Mouse (Mus musculus): ENCODE results near the gene E2f2.

The E2f2 gene

DNA sequence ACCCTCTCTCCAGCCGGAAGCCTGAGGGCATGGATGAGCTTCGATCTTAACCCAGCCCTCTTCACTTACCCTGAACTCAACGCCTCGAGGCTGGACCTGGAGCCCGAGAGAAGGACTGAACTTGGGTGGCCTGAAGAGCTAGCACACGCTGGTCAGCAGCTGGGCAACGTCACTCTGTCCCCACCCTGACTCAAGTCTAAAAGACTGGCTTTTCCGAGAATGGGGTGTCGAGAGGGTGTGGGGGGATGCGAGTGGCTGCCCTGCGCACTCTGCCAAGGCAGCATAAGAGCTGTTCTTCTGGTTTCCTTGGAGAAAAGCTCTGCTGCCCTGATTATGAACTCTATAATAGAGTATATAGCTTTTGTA is 27.3 kb upstream of the E2f2 start:
- no peak for DNase-seq (ENCODE audit: low spot score)

DNA sequence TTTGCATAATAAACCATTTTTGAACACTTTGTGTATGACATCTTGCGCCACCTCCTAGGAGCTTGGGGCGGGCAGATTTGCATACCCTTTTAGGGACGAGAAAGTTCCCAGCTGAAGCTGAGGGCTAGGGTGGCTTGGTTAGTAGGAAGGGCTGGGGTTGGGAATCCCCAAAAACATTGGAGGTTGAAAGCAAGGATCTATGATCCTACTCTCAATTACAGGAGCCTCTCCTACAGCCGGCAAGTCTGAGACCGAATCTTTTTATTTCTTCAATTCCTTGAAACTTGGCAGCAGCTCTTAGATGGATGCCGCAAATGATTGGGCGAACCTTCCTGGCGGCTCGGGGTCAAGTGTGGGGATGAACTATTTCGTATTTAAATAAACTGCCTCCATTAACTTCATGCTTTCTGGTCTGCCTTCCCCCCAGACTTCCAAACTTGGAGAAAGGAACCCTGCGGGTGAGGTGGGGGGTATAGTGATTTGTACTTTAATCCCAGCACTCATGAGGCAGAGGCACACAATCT is 26.8 kb upstream of the E2f2 start:
- DNase-seq (ENCODE audit: low spot score): peak; percentile 39

DNA sequence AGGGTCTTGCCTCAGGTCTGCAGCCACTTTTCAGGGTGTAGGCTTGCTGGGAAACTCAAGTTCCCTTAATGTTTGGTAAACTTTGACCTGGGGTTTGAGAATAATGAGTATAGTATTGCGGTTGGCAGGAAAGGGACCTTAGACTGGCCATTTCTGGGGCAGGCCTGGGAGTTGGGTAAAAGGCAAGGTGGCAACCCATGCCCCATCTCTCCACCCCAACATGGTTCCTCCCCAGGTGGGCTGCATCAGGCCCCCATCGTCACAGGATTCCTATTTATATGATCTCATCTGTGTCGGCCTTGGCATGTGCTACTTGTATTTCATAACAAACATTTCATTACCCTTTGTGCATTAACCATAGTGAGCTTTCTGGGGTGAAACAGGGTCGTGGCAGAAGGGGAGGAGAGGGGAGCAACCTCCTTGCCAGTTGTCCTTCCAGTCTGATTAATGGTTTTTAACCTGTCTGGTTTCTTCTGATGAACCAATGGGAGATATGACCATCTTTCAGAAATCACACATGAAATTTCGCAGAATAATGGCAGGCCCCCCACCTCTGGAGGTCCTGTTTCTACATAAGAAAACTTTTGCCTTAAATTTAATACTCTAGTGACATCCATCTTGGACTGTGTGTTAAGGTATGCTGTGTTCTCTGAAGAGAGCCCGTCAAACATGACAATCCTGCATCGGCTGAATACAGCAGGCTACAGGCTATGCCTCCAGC is 26.0 kb upstream of the E2f2 start:
- DNase-seq (ENCODE audit: low spot score): no peak

DNA sequence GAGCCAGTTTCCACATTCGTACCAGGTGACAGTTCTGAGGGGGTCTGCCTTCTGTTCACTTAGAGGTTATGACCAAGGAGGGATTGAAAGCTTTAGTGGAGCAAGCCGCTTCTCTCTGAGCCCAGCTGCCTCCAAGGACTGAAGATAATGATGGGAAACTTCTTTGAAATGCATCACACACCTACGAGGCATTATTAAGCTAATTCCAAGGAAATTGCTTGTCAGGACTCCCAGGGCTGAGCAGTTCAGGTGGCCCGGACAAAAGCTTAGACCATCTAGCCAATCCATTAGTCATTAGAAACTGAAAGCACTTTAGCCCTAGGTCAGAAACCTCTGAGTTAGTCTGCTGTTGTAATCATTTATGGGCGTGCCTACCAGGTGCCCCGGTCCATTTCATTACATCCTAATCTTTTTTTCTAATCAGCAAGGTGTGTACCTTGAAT is 25.5 kb upstream of the E2f2 start:
- DNase-seq (ENCODE audit: low spot score): peak; percentile 68

DNA sequence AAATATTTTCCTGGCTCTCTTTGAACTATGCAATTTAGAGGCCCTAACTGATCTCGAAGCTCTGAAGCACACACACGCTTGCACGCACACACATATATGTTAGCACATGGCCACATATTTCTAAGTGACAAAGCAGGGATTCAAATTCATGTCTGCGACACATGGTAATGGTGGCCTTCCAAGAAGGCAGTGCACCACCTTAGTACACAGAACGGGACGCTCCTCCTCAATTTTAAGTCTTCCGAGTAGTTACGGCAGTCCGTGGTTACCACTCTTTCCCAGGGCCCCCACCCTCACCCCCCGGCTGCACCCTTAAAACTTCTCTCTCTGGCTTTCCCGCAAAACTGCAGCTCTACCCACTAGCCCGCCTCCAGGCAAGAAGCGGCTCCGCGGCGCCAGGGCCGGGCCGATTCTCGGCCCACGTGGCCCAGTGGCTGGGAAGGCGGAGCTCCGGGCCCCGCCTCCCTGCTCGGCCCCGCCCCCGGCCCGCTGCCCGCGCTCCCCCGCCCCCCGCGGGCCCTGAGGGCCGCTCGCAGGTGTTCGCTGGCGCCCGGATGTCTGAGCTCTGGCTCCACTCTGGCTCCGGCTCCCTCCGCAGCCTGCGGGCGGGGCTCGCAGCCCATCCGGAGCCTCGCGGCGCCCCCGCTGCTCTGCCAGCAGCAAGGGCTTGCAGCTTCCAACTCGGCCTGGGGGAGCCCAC is 24.6 kb upstream of the E2f2 start:
- DNase-seq (ENCODE audit: low spot score): peak; percentile 93

DNA sequence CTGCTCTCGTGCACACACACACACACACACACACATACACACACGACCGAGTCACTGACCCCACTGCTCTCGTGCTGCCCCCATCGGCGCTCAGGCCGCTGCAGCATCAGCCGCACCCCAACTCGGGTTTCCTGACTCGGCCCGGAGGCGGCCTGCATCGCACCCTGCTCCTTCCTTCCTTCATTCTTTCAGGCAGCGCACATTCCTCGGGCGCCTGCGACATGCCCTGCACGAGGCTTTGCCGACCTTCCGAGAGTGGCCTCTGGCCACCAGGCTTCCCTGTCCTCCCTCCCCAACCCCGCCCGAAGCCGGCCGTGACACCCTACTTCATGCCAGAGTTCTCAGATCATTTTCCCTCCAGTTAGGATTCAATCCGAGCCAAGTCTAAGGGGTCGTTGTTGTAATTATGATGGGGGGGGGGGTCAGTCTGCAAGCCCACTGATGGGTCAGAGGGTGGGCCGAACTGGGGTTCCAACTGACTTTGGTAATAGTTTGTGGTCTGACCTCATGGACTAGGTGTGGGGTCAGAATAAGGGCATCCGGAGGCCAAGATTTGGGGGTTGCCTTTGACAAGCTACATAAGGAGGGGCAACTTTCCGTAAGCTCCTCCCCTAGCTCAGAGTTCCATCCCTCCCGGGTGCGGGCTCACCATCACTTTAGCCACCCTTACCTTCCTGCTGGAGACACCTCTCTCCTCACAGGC is 23.7 kb upstream of the E2f2 start:
- DNase-seq (ENCODE audit: low spot score): peak; percentile 74

DNA sequence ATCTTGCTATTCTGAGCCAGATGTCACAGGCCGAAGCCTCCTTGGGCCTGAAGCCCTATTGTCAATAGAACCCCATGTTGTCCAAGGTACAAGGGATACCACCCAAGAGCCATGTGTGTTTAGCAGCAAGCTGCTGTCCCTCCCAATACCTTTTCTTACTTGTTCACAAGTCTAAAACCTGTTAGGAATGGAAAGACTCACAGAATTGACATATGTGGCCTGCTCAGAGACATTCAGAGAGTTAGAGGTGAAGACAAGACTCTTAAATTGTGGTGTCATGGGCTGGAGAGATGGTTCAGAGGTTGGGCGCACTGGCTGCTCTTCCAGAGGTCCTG is 23.2 kb upstream of the E2f2 start:
- no peak for DNase-seq (ENCODE audit: low spot score)

DNA sequence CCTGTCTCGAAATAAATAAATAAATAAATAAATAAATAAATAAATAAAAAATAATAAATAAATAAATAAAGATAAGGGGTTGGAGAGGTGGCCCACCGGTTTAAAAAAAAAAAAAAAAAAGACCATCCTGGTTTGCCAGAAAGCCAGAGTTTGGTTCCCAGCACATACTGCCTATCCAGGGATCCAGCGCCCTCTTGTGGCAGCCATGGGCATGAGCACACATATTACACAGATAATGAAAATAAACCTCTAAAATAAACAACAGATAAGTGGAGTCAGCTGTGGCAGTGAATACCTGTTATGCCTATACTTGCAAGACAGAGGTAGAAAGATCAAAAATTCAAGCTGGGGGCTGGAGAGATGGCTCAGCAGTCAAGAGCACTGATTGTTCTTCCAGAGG is 22.5 kb upstream of the E2f2 start:
- peak; percentile 80 for DNase-seq (ENCODE audit: low spot score)

DNA sequence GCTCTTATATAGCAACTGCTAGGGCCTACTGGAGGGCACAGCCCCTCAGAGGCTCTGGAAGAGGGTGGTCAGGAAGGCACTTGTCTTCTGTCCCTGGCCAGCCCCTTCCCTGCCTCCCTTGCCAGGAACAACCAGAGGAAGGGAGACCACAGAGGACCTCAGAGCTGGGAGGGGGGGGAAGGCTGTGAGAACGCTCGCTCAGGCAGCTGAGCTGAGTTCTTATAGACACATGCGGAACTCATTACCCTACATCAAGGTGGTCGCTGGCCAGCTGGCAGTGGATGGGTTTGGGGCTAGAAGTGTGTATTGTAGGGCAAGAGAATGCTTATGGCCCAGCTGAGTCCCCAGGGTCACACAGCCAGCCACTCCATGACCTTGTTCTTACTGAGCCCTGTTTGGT is 21.6 kb upstream of the E2f2 start:
- peak; percentile 77 for DNase-seq (ENCODE audit: low spot score)

DNA sequence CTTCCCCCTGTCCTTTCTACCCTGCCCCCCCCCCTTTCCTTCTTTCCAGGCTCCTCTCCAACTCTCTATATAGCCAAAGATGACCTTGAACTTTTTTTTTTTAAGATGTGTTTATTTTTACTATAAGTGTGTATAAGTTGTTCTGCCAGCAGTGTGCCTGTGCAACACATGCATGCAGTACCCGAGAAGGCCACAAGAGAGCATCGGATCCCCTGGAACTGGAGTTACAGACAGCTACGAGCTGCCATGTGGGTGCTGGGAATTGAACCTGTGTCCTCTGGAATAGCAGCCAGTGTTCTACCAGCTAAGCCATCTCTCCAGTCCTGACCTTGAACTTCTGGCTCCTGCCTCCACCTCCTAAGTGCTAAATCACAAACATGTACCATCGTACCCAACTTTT is 19.4 kb upstream of the E2f2 start:
- DNase-seq (ENCODE audit: low spot score): no peak

DNA sequence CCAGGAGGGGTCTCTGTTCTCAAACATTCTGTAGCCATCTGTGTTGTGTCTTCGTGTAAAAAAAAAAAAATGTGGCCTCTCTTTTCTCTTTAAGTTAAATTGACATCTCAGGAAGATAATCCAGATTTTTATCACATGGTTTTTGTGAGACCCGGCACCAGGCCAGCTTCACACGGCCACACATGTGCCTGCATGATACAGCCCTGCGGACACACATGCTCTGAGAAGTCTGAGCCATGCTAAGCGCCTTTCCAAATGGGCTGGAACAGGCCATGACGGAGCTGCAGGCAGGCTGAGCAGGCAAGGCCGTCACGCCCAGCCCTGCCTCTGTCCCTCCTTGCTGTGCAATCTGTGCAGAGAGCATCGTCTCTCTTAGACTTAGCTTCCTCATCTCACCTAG is 17.7 kb upstream of the E2f2 start:
- DNase-seq (ENCODE audit: low spot score): no peak

DNA sequence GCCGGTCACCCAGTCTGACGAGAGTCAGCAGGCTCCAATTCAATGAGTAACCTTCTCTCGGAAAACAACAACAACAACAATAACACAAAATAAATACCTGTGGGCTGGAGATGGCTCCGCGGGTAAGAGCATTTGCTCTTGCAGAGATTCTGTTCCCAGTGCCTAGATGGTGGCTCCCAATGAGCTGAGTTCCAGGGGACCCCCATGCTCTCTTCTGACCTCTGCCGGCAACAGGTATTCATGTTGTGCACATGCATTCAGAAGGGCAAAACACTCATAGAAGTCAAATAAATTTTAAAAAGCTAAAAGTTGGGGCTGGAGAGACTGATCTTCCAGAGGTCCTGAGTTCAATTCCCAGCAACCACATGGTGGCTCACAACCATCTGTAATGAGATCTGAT is 13.7 kb upstream of the E2f2 start:
- no peak for DNase-seq (ENCODE audit: low spot score)

DNA sequence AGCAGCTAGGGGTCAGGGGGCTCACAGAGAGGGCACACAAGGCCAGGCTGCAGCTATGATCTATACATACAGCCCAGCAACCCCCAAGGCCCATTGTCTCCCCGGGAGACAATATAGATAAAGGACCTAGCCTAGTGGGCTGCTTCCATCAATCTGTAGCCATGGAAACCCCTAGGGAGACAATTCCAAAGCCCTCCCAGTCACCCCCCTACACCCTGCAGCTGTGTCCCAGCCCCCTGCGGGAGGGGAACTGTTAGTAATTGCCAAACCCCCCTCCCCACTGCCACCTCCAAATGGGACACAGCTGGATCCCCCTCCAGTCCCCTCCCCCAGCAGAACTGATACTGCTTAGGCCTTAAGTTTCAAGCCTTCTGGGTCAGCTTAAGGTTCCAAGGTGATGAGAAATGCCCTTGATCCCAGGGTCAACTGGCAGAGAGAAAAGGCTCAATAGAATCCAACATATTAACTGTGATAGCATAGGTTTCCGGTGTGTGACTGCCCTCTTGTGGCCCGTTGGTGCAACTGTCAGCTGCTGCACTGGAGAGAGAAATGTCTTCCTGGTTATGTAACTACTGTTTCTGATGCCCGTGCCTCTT is 12.3 kb upstream of the E2f2 start:
- peak; percentile 96 for DNase-seq (ENCODE audit: low spot score)

DNA sequence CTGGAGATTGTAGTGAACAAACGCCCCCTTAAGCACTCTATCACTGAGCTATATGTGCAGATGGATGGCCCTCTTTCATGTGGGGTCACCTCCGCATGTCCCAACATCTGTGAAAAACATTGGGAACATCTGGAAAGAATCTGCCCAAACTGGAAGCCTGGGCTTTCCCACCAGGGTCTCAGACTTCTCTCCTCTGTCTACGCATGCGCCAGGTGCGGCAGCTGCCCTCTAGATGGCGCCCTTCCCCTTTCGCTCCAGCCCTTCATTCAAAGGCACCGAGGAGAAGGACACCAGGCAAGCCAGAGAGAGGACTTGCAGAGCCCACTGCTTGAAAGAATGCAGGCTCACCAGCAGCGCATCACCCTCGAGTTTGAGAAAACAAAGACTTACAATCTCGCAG is 8.7 kb upstream of the E2f2 start:
- peak; percentile 97 for DNase-seq (ENCODE audit: low spot score)

DNA sequence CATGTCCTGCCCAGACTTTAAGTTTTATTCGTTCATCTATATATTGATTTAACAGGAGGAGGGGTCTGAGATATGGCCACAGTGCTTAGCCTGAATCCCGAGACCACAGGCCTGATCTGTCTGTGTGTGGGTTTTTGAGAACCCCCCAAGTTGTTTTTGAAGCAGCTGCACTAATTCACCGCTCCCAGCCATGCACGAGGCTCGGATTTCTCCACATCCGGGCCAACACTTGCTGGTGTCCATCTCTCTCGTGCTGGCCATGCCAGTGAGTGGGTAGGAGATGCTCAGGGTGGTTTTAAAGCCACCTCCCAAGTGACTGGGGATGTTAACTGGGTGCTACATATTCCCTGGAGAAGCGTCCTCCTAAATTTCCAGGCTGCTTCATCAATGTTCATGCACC is 7.2 kb upstream of the E2f2 start:
- no peak for DNase-seq (ENCODE audit: low spot score)

DNA sequence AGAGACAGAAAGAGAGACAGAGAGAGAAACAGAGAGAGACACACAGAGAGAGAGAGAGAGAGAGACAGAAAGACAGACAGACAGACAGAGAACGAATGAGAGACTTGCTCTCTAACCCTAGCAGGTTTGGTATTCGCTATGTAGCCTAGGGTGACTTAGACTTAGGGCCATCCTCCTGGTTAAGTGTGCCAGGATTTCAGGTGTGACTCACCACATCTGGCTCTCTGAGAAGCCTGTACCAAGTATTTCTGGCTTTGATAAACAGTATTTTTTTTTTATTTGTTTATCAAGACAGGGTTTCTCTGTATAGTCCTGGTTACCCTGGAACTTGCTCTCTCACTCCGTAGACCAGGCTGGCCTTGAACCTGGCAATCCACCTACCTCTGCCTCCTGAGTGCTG is 4.5 kb upstream of the E2f2 start:
- no peak for DNase-seq (ENCODE audit: low spot score)

DNA sequence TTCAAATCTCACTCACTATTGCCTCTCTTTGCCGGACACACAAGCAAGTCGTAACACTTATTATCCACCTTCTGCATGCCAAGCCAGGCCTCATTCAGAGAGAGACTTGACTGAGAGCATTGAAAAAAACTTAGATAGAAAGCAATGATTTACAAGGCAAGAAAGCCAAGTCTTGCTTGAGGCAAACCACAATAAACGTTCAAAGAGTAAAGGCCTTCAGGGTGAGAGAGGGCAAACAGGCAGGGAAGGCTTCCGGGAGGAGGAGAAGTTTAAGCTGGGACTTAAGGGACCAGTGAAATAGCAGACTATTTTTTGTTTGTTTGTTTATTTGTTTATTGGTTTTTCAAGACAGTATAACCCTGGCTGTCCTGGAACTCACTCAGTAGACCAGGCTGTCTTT is 1.8 kb upstream of the E2f2 start:
- DNase-seq (ENCODE audit: low spot score): no peak

DNA sequence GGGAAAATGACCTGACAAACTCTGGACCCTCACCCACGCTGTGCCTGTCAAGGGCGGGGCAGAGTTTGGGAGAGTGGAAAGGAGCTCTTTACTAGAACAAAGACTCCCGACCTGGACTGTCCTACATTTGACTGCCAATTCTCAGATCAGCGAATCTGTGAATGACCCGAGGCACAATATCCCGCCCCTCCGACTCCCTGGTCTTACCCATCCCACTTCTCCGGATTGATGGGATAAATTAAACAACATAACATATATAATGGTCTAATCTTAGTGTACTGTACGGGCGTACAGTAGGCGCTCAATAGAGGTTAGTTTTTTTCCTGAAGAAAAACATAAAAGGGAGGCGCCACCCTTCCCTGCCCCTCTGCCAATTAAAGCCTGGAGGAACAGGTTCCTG is 739 bp upstream of the E2f2 start:
- no peak for DNase-seq (ENCODE audit: low spot score)

DNA sequence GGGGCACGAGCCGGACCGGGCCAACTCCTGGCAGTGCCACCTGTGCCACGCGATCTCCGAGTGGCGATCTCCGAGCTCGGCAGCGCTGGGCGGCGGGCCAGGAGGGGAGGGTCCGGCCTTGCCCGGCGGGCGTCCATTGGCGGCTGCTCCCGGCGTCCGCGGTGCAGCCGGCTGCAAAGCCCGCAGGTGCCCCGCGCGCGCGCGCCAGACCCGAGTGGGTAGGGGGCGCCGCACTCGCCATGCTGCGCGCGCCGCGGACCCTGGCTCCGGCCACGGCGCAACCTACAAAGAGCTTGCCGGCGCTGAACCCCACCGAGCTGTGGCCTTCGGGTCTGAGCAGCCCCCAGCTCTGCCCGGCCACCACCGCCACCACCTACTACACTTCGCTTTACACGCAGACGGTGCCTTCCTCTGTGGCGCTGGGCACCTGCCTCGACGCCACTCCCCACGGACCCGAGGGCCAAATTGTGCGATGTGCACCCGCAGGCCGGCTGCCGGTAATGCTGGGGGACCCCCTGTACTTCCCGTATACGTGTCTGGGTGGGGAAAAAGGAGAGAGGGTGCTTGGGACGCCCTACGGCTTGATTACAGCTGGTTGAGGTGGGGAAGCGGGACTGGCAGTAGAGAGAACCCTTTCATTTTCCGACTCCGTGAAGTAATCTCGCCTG is 482 bp downstream of the E2f2 start:
- peak; percentile 54 for DNase-seq (ENCODE audit: low spot score)

DNA sequence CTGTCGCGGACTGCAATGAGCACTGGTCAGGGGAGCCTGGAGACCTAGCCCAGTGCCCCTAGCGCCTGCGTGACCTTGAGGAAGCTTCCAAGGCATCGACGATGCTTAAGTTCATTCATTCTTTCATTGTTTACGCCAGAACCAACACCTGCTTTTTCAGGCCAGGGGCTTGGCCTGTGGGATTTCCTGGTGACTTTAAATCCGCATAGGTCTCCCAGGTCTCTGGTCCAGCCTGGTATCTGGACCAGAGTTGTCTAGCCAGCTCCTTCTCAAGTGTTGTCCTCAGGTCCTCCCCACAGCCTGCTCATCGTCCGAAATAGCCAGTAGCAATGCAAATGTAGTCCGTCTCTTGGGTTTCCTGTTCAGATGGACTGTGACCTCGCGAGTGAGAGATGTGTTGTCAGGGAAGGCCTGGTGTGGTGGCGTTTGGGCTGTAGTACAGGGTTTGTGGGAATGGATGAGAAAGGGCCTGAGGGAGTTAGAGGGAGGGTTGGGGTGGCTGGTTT is 1.1 kb downstream of the E2f2 start:
- peak; percentile 57 for DNase-seq (ENCODE audit: low spot score)

DNA sequence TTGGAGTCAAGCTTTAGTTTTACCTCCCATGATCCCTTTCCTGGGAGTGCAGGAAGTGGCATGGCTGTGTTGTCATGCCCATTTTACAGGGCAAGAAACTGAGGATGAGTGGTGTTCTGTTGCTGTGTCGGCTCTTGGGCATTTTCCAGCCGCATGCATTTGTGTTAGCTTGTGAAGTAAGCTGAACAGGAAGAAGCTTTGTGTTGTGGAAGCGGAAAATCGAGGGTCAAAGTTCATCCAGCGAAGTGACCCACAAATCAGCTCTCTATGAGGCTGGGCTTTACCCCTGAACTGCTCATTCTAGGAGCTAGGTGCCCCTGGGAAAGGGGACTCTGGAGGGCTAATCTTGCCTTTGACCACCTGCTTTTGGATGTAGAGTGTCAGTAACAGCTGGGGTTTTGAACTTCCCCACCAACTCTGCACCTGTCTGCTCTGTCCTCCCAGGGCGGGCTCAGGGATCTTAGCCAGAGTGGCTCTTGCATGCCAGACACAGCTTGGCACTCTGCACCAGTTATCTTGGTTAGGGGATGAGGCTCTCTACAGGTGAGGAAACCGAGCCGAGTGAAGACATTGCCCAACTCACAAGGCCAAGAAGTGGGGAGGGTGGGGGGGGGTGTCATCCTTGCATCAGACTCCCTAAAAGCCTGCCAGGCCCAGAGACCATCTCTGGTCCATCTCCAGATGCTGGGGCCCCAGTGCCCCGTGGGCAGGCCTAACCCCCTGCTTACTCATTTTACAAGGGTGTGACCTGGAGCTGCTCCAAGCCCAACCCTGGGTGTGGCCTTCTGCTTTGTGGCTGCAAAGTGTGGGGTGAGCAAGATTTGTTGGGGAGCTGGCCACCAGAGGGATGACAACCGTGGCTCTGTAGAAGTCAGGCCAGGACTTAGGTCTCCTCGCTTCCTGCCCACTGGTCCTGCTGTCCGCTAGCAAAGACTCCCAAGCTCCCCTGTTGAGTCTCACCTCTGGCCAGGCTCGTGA is 2.3 kb downstream of the E2f2 start:
- DNase-seq (ENCODE audit: low spot score): no peak

Data from embryo, embryonic 10.5 days (tissue).